Mouse (Mus musculus) embryonic facial prominence, embryonic 14.5 days (tissue): ENCODE measurements around the gene Thsd7b. TPM values are rescaled to one million over a fixed set of nuclear protein-coding genes. Genes with fewer than 3 reads are reported as not detected.
A peak's percentile ranks its signal among the peaks of the same experiment; 100 is the strongest.
"Not testable (repeated sequence)": the region's sequence is repeated elsewhere in the genome, so short reads cannot be mapped to it uniquely, and the experiment has no call there.

Experiments used
- ATAC-seq: fragments of 200-750 bp; cut with Nextera tagmentation; 2 replicates; pipeline ENCODE4 v1.8.0; 2017; ENCODE audit warnings: low read depth, moderate number of reproducible peaks, moderate TSS enrichment
- DNase-seq: peaks from one replicate; pipeline ENCODE4 v3.0.0-alpha.2; 2015; ENCODE audit warnings: low spot score
- H3K27ac ChIP-seq: fragments of 300-500 bp; sonication (generic); replicated peaks from 2 replicates; pipeline ENCODE4 v1.5.1; 2014; ENCODE audit warnings: low read depth, mild to moderate bottlenecking, low read length, moderate library complexity
- H3K27me3 ChIP-seq: fragments of 300-500 bp; sonication (generic); replicated peaks from 2 replicates; pipeline ENCODE4 v1.6.1; 2014; ENCODE audit warnings: low read length; ENCODE audit not compliant: control insufficient read depth, insufficient read depth
- H3K36me3 ChIP-seq: fragments of 300-500 bp; sonication (generic); 2 replicates; pipeline ENCODE4 v1.6.1; 2014; ENCODE audit warnings: low read length, mixed read lengths; ENCODE audit not compliant: control insufficient read depth, insufficient read depth
- H3K4me1 ChIP-seq: fragments of 300-500 bp; sonication (generic); 2 replicates; pipeline ENCODE4 v1.6.1; 2014; ENCODE audit warnings: antibody characterized with exemption, low read length; ENCODE audit not compliant: control insufficient read depth, insufficient read depth
- H3K4me2 ChIP-seq: fragments of 300-500 bp; sonication (generic); 2 replicates; pipeline ENCODE4 v1.6.1; 2014; ENCODE audit warnings: low read depth, mild to moderate bottlenecking, low read length, moderate library complexity, mixed read lengths
- H3K4me3 ChIP-seq: fragments of 300-500 bp; sonication (generic); 2 replicates; pipeline ENCODE4 v1.5.1; 2014; ENCODE audit warnings: low read depth, mild to moderate bottlenecking, low read length
- H3K9ac ChIP-seq: fragments of 300-500 bp; sonication (generic); 2 replicates; pipeline ENCODE4 v1.6.1; 2014; ENCODE audit warnings: low read depth, mild to moderate bottlenecking, low read length, moderate library complexity, mixed read lengths
- H3K9me3 ChIP-seq: fragments of 300-500 bp; sonication (generic); 2 replicates; pipeline ENCODE4 v1.6.1; 2016; ENCODE audit warnings: low read length; ENCODE audit not compliant: control insufficient read depth
- WGBS: fragments of 180-500 bp; shearing (Covaris S2); extraction: QIAGEN DNeasy Blood & Tissue Kit; methylation state at CpG from one replicate; pipeline ENCODE4 v1.1.7; 2014; 5-methylcytosine and 5-hydroxymethylcytosine counted together
- polyA plus RNA-seq: library from polyadenylated mRNA; unstranded; fragments of >200 nt; fragmentation: Nextera tagmentation; extraction: Ambion mirVana; gene quantifications from 2 replicates; pipeline ENCODE4 v1.2.1, GENCODE M21; 2014

Thsd7b gene
- polyA plus RNA-seq, 1 experiment from 2014 or later, result 6.7 TPM

DNA sequence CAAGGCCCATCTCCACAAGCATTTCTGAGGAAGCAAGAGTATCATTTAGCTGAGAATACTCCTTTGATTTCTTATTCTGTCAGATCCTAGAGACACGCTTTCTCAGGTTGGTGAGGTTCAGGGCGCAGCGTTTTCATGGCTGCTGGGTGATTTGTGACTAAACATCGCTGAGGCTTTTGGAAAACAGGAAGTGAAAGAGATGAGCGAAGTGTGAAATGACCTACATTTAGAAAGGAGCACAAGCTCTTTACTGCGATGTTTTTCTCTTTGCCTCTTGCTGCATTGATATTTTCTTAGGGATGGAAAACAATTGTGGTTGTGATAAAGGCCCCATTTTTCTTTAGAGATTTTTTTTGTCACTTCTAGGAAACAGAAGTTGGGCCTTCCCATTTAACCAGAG lies 351.4 kb downstream of the Thsd7b start:
- H3K27ac ChIP-seq, result no peak overlapping the region
- H3K4me3 ChIP-seq, result no peak overlapping the region
- H3K9me3 ChIP-seq, result no peaks in the 10 kb centered on the region
- WGBS, result 90% methylated on average over 6 of the region's 6 CpGs
- H3K9ac ChIP-seq, result no peak overlapping the region
- H3K36me3 ChIP-seq, result no peaks in the 10 kb centered on the region
- ATAC-seq (no peak), DNase-seq (no peak)
- no peaks in the 10 kb centered on the region for H3K4me1 ChIP-seq
- no peak overlapping the region for H3K4me2 ChIP-seq
- no peaks in the 10 kb centered on the region for H3K27me3 ChIP-seq

DNA sequence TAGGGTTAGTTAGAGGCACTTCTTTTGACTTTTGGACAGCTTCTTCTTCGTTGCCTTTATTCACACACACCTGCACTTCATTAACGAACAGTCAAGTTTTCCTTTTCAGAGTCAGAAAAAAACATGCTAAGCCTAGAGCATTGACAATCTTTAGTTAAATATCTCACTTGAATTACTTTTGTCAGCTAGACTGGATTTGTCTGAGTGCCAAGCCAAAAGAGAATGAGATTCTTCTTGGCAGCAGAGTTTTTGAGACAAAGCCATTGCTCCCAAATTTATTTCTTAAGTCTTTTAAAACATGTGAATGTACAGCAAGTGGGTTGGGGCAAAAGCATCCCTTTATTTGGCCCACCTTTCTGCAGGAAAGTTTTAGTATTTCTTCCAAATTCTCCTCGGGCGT lies 362.0 kb downstream of the Thsd7b start:
- Histone ChIP-seq H3K27me3 (no peaks in the 10 kb centered on the region), H3K4me1 (no peaks in the 10 kb centered on the region), H3K9me3 (no peaks in the 10 kb centered on the region), H3K4me3 (no peak overlapping the region), H3K27ac (no peak overlapping the region), H3K36me3 (no peaks in the 10 kb centered on the region), H3K9ac (no peak overlapping the region), H3K4me2 (no peak overlapping the region)
- peak; percentile 67 for DNase-seq
- WGBS, result 59% methylated on average over 4 of the region's 4 CpGs
- ATAC-seq, result no peak

GRCm38 (mm10) chr1:129644252-129644861 lies 371.3 kb downstream of the Thsd7b start:
- Histone ChIP-seq H3K9me3 (no peaks in the 10 kb centered on the region), H3K9ac (no peak overlapping the region), H3K36me3 (no peaks in the 10 kb centered on the region), H3K4me2 (no peak overlapping the region), H3K4me1 (no peaks in the 10 kb centered on the region), H3K27me3 (no peaks in the 10 kb centered on the region), H3K27ac (no peak overlapping the region), H3K4me3 (no peak overlapping the region)
- ATAC-seq (no peak), DNase-seq (no peak)
- 50% methylated on average over 8 of the region's 8 CpGs for WGBS

GRCm38 (mm10) chr1:129651448-129651847 lies 378.3 kb downstream of the Thsd7b start:
- not testable (repeated sequence) for DNase-seq, H3K4me1 ChIP-seq, H3K9me3 ChIP-seq, ATAC-seq, H3K4me2 ChIP-seq, H3K9ac ChIP-seq, H3K27me3 ChIP-seq, H3K27ac ChIP-seq, H3K4me3 ChIP-seq, H3K36me3 ChIP-seq
- 87% methylated on average over 6 of the region's 6 CpGs for WGBS

GRCm38 (mm10) chr1:129658045-129658444 lies 384.9 kb downstream of the Thsd7b start:
- WGBS, result 50% methylated on average over 3 of the region's 3 CpGs
- no peak for ATAC-seq
- H3K27me3 ChIP-seq, result no peaks in the 10 kb centered on the region

DNA sequence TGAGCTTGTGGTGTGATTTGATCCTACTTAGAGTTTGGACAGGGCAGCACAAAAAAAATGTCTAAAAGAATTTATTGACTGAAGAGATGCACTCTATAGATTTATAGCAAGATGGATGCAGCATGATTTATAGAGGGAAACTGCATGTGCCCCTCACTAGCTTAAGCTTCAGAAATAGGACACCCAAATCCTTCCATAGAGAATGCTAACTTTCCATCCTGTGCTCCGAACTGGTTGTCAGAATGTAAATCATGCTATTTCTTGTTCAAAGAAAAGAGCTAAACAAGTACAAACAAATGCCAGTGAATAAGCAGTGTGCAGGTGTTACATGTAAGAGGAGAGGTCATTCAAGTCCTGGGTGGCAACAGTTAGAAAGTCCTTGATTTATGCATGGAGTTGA lies 402.8 kb downstream of the Thsd7b start:
- Histone ChIP-seq H3K4me3 (no peak overlapping the region), H3K27ac (no peak overlapping the region), H3K4me2 (no peak overlapping the region), H3K9me3 (no peaks in the 10 kb centered on the region), H3K27me3 (no peaks in the 10 kb centered on the region), H3K9ac (no peak overlapping the region), H3K36me3 (no peaks in the 10 kb centered on the region), H3K4me1 (no peaks in the 10 kb centered on the region)
- 65% methylated on average over 1 of the region's 1 CpGs for WGBS
- ATAC-seq (no peak), DNase-seq (no peak)

More at GRCm38 (mm10) chr1:129658045-129658444, 384.9 kb downstream of the Thsd7b start:
- H3K4me2 ChIP-seq, result no peak overlapping the region
- no peak for DNase-seq
- H3K27ac ChIP-seq, result no peak overlapping the region
- H3K9me3 ChIP-seq, result no peaks in the 10 kb centered on the region
- no peaks in the 10 kb centered on the region for H3K4me1 ChIP-seq
- no peak overlapping the region for H3K9ac ChIP-seq
- H3K4me3 ChIP-seq, result no peak overlapping the region
- H3K36me3 ChIP-seq, result no peaks in the 10 kb centered on the region

DNA sequence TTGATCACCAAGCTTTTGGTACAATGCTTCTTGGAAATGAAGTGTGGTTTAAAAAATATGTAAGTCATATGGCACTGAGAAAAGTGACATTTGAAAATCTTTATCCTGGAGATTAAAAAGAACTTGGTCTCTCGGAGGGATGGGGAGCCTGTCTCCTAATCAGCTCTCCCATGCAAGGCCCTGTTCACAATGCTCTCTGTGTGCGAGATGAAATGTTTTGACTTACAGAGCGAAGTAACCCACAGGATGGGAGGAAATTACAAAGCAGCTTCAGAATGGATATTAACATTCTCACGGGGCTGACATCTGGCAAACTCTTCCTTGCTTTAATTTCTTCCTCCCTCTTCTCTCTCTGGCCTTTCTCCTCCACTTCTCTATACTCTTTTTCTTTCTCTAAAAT lies 405.7 kb downstream of the Thsd7b start:
- no peaks in the 10 kb centered on the region for H3K36me3 ChIP-seq
- no peaks in the 10 kb centered on the region for H3K9me3 ChIP-seq
- no peak overlapping the region for H3K4me3 ChIP-seq
- H3K27ac ChIP-seq, result no peak overlapping the region
- H3K4me1 ChIP-seq, result no peaks in the 10 kb centered on the region
- no peak overlapping the region for H3K9ac ChIP-seq
- 30% methylated on average over 4 of the region's 4 CpGs for WGBS
- ATAC-seq, result no peak
- no peak overlapping the region for H3K4me2 ChIP-seq
- DNase-seq, result peak; percentile 26
- H3K27me3 ChIP-seq, result no peaks in the 10 kb centered on the region

DNA sequence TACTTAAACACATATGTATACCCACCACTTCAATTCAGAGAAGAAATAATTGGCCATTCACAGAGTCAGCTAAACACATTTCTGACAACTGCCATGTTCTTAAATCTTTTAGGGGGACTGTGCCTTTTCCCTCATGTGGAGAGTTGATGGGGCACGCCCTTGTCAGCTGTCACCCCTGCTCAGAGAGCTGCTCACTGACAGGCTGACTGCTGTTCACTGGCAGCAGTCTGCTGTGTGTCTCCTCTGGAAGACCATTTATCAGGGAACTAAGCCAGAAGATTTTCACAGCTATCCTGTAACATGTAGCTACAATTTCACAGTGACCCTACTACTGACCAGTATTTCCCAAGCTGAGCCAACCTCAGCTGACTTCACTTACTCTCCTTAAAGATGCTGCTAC lies 432.6 kb downstream of the Thsd7b start:
- H3K4me1 ChIP-seq, result no peaks in the 10 kb centered on the region
- no peaks in the 10 kb centered on the region for H3K9me3 ChIP-seq
- no peak for ATAC-seq
- no peak overlapping the region for H3K4me3 ChIP-seq
- DNase-seq, result peak; percentile 22
- no peak overlapping the region for H3K9ac ChIP-seq
- H3K27me3 ChIP-seq, result no peaks in the 10 kb centered on the region
- no peak overlapping the region for H3K4me2 ChIP-seq
- 86% methylated on average over 1 of the region's 1 CpGs for WGBS
- no peaks in the 10 kb centered on the region for H3K36me3 ChIP-seq
- H3K27ac ChIP-seq, result no peak overlapping the region

DNA sequence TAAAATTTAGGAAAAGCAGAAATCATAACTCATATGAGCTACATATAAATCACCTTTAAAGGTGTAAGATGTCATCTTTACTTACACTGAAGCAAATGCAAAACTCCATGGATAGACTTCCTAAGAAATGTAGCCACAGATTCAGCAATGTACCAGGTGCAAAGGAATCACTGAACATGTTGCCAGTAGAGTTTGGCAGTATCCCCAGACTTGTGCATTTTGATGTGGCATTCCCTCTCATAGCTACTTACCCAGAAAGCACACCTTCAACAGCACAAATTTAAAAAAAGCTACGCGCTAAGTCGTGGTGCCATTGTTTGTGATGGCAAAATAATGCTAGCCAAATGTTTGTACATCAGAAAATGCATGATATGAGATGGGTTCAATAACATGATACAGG lies 439.6 kb downstream of the Thsd7b start:
- H3K36me3 ChIP-seq, result no peaks in the 10 kb centered on the region
- no peak for ATAC-seq
- H3K27me3 ChIP-seq, result no peaks in the 10 kb centered on the region
- H3K9ac ChIP-seq, result no peak overlapping the region
- no peaks in the 10 kb centered on the region for H3K4me1 ChIP-seq
- no peak overlapping the region for H3K4me3 ChIP-seq
- WGBS, result 90% methylated on average over 3 of the region's 3 CpGs
- no peak for DNase-seq
- no peak overlapping the region for H3K4me2 ChIP-seq
- no peak overlapping the region for H3K27ac ChIP-seq
- H3K9me3 ChIP-seq, result no peaks in the 10 kb centered on the region
